ENCODE assay signal across 8 mouse cellular contexts in the genomic region with DNA sequence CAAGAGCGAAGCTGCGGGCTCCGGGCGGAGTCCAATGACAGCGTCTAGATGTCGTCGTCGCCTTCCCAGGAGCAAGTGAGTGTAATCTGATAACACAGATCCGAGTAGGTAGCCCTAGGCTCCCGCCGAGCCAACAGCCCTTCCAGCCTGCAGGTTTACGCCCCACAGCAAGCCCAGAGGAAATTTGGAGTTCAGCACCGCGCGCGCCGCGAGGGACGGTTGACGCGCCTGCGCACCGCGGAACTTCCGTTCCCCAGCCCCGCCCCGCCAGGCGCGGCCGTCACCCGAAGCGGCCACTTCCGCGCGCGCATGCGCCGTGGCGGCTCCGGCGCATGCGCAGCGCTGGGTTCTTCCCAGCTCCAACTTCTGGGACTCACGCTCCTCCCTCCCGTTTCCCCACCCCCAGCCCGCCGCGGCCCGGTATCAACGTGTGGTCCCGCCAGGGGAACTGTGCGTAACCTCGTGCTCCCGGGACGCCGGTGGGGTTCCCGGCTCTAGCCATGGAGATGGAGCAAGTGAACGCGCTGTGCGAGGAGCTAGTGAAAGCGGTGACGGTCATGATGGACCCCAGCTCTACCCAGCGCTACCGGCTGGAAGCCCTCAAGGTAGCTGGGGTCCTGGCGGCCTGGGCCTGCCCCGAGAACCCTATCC. TPM values are rescaled to one million over a fixed set of nuclear protein-coding genes. Genes with fewer than 3 reads are reported as not detected.
DNase-seq lines count a peak whose midpoint lies in the region; ATAC-seq lines count a peak whose summit lies in the region.

A gene (minus strand): TSS at position 225 of the 651 bp plus-strand sequence.
A gene (plus strand): TSS at position 362 of the 651 bp plus-strand sequence.

- peaks cover 55% of the 10 kb centered on the region for H3K36me3 ChIP-seq in heart, embryonic 14.5 days (ENCODE audit: control insufficient read depth, insufficient read depth, low read length)
- peaks cover 51% of the 10 kb centered on the region for H3K36me3 ChIP-seq in liver, embryonic 13.5 days
- peaks cover 6% of the 10 kb centered on the region; the same call in 1 of the 2 replicates for H3K36me3 ChIP-seq in stomach, embryonic 16.5 days (ENCODE audit: control insufficient read depth, insufficient read depth, low read length)

- no peaks in the 10 kb centered on the region for H3K4me1 ChIP-seq in brown adipose tissue, adult 24 weeks (ENCODE audit: control insufficient read depth, insufficient read depth, insufficient read length, low read length)
- H3K4me1 ChIP-seq in heart, embryonic 14.5 days (ENCODE audit: control insufficient read depth in 2 of 2, insufficient read depth in 2 of 2, low read length in 2 of 2): peaks cover 3 to 23% of the 10 kb centered on the region in 2 experiments
- peaks cover 32% of the 10 kb centered on the region for H3K4me1 ChIP-seq in liver, embryonic 13.5 days (replicated peaks)
- H3K4me1 ChIP-seq in stomach, embryonic 16.5 days (ENCODE audit: control insufficient read depth, insufficient read depth, low read length): peaks cover 17% of the 10 kb centered on the region

- H3K4me2 ChIP-seq in heart, embryonic 14.5 days (ENCODE audit: low read length): peak within 1 kb of the TSS; percentile 91
- peak within 1 kb of the TSS; percentile 90 for H3K4me2 ChIP-seq in liver, embryonic 13.5 days
- peak within 1 kb of the TSS; percentile 91 for H3K4me2 ChIP-seq in stomach, embryonic 16.5 days (ENCODE audit: low read depth, low read length)

- H3K4me3 ChIP-seq in brown adipose tissue, adult 24 weeks (ENCODE audit: insufficient read depth, low read depth, low read length): peak within 1 kb of the TSS; percentile 87
- peak within 1 kb of the TSS; percentile 77 to 96 for H3K4me3 ChIP-seq in heart, embryonic 14.5 days (ENCODE audit: control insufficient read depth in 1 of 2, insufficient read depth in 1 of 2, low read depth in 1 of 2, low read length in 2 of 2)
- H3K4me3 ChIP-seq in liver, embryonic 13.5 days (replicated peaks): peak within 1 kb of the TSS; percentile 96
- H3K4me3 ChIP-seq in stomach, embryonic 16.5 days (replicated peaks; ENCODE audit: low read length): peak within 1 kb of the TSS; percentile 89

- ATAC-seq in heart, embryonic 14.5 days (ENCODE audit: insufficient number of reproducible peaks, insufficient read depth, low FRiP score, low read depth): peak; percentile 93
- ATAC-seq in liver, embryonic 13.5 days (ENCODE audit: low read depth): peak; percentile 97
- peak; percentile 96 for ATAC-seq in stomach, embryonic 16.5 days (ENCODE audit: insufficient read depth, low FRiP score)

- no peaks in the 10 kb centered on the region for H3K9me3 ChIP-seq in heart, embryonic 14.5 days (ENCODE audit: control insufficient read depth, low read length)
- H3K9me3 ChIP-seq in liver, embryonic 13.5 days (replicated peaks): no peaks in the 10 kb centered on the region
- no peaks in the 10 kb centered on the region for H3K9me3 ChIP-seq in stomach, embryonic 16.5 days (replicated peaks; ENCODE audit: control insufficient read depth, low read length)

- no peaks in the 10 kb centered on the region for H3K27me3 ChIP-seq in heart, embryonic 14.5 days (ENCODE audit: control insufficient read depth, insufficient read depth, low read length)
- H3K27me3 ChIP-seq in liver, embryonic 13.5 days: no peaks in the 10 kb centered on the region
- H3K27me3 ChIP-seq in stomach, embryonic 16.5 days (ENCODE audit: control insufficient read depth, insufficient read depth, low read length): no peaks in the 10 kb centered on the region

- WGBS in heart, embryonic 14.5 days: under 1% methylated on average over 65 of the region's 66 CpGs
- under 1% methylated on average over 66 of the region's 66 CpGs for WGBS in liver, embryonic 13.5 days (ENCODE audit: insufficient replicate concordance)
- under 1% methylated on average over 66 of the region's 66 CpGs for WGBS in stomach, embryonic 16.5 days

- H3K27ac ChIP-seq in brown adipose tissue, adult 24 weeks (replicated peaks; ENCODE audit: low read depth, low read length): peak within 1 kb of the TSS; percentile 10; the same call in 1 of the 2 replicates
- peak within 1 kb of the TSS; percentile 79 to 83 for H3K27ac ChIP-seq in heart, embryonic 14.5 days (replicated peaks in 1 of 2; ENCODE audit: control insufficient read depth in 1 of 2, insufficient read depth in 1 of 2, low read depth in 2 of 2, low read length in 2 of 2)
- peak within 1 kb of the TSS; percentile 98 for H3K27ac ChIP-seq in liver, embryonic 13.5 days
- H3K27ac ChIP-seq in stomach, embryonic 16.5 days (ENCODE audit: low read length): peak within 1 kb of the TSS; percentile 89

- peak; percentile 98 for DNase-seq in CD4-positive, CD25-positive, alpha-beta regulatory T cell, adult 2 months (ENCODE audit: low read depth, low spot score)
- DNase-seq in fibroblast of lung, adult 2 months (ENCODE audit: low read depth): peak; percentile 87
- peak; percentile 96 for DNase-seq in kidney, postnatal 14 days
- peak; percentile 96 for DNase-seq in liver, embryonic 13.5 days
- peak; percentile 95 for DNase-seq in neural tube, embryonic 10.5 days (ENCODE audit: extremely low spot score, low spot score)

- H3K9ac ChIP-seq in heart, embryonic 14.5 days (ENCODE audit: low read length): peak within 1 kb of the TSS; percentile 88
- peak within 1 kb of the TSS; percentile 95 for H3K9ac ChIP-seq in liver, embryonic 13.5 days
- peak within 1 kb of the TSS; percentile 91 for H3K9ac ChIP-seq in stomach, embryonic 16.5 days (ENCODE audit: low read length)

RNA-seq across cellular contexts. Expression of the first gene that starts in this region (rescaled TPM):
- polyA plus RNA-seq in brown adipose tissue, adult 24 weeks (2012; ENCODE audit: insufficient read depth, insufficient read length, missing spikeins): 4.3 and 5.3 TPM in 2 replicates
- 11.2 and 11.7 TPM in 2 replicates for polyA plus RNA-seq in heart, embryonic 14.5 days (2014; fragmentation: Nextera tagmentation; extraction: Ambion mirVana)
- 19.0 and 23.9 TPM in 2 replicates for polyA plus RNA-seq in liver, embryonic 13.5 days (2015; fragmentation: Nextera tagmentation; extraction: Ambion mirVana)
- 14.9 and 15.1 TPM in 2 replicates for polyA plus RNA-seq in stomach, embryonic 16.5 days (2015; fragmentation: Nextera tagmentation; extraction: Ambion mirVana)

RNA-seq across cellular contexts. Expression of the second gene that starts in this region (rescaled TPM):
- 8.5 and 9.2 TPM in 2 replicates for polyA plus RNA-seq in brown adipose tissue, adult 24 weeks (2012; ENCODE audit: insufficient read depth, insufficient read length, missing spikeins)
- 24.1 and 24.2 TPM in 2 replicates for polyA plus RNA-seq in heart, embryonic 14.5 days (2014; fragmentation: Nextera tagmentation; extraction: Ambion mirVana)
- polyA plus RNA-seq in liver, embryonic 13.5 days (2015; fragmentation: Nextera tagmentation; extraction: Ambion mirVana): 19.0 and 23.5 TPM in 2 replicates
- polyA plus RNA-seq in stomach, embryonic 16.5 days (2015; fragmentation: Nextera tagmentation; extraction: Ambion mirVana): 32.7 and 32.9 TPM in 2 replicates

Comparison
In these comparisons a context has a peak if more than half of its experiments do, and no peak if none do; other contexts are left out.
1. Peak in every context shown above with its lines: DNase-seq, ATAC-seq, H3K4me3 ChIP-seq and H3K27ac ChIP-seq.
2. H3K27ac ChIP-seq: peak in every context shown above with its lines; median percentile 98 in liver, embryonic 13.5 days; 89 in stomach, embryonic 16.5 days; 81 in heart, embryonic 14.5 days; 10 in brown adipose tissue, adult 24 weeks.